Mouse (Mus musculus): ENCODE results near the gene Sct. TPM values are rescaled to one million over a fixed set of nuclear protein-coding genes. Genes with fewer than 3 reads are reported as not detected.
"Not testable (repeated sequence)": the region's sequence is repeated elsewhere in the genome, so short reads cannot be mapped to it uniquely, and the experiment has no call there.

Gene Sct
- polyA plus RNA-seq, 1 experiment from 2014 or later, result 10.5 TPM

- Histone ChIP-seq H3K4me1 (ENCODE audit: control insufficient read depth, insufficient read depth, low read length) (0 out of 2 replicates have a peak, but pooled peaks cover 2% of the 10 kb centered on the region), H3K27me3 (ENCODE audit: control insufficient read depth, insufficient read depth, low read length) (no peaks in the 10 kb centered on the region), H3K36me3 (ENCODE audit: control insufficient read depth, insufficient read depth, low read length) (peaks cover 35% of the 10 kb centered on the region), H3K9ac (replicated peaks; ENCODE audit: low read depth, low read length) (no peak overlapping the region), H3K9me3 (ENCODE audit: control insufficient read depth, low read depth, low read length) (no peaks in the 10 kb centered on the region), H3K27ac (ENCODE audit: low read length) (no peak overlapping the region), H3K4me2 (replicated peaks; ENCODE audit: low read depth, low read length) (peak overlapping the region; percentile 78), H3K4me3 (ENCODE audit: low read depth, low read length) (peak overlapping the region; percentile 53; the same call in 1 of the 2 replicates)
- no peak for ATAC-seq (ENCODE audit: insufficient number of reproducible peaks, insufficient read depth, low FRiP score, low read depth)
- 41% methylated on average over 11 of the region's 11 CpGs for WGBS
These were observed 13.6 kb downstream of the Sct start for GRCm38 (mm10) chr7:141265411-141265738.

DNA sequence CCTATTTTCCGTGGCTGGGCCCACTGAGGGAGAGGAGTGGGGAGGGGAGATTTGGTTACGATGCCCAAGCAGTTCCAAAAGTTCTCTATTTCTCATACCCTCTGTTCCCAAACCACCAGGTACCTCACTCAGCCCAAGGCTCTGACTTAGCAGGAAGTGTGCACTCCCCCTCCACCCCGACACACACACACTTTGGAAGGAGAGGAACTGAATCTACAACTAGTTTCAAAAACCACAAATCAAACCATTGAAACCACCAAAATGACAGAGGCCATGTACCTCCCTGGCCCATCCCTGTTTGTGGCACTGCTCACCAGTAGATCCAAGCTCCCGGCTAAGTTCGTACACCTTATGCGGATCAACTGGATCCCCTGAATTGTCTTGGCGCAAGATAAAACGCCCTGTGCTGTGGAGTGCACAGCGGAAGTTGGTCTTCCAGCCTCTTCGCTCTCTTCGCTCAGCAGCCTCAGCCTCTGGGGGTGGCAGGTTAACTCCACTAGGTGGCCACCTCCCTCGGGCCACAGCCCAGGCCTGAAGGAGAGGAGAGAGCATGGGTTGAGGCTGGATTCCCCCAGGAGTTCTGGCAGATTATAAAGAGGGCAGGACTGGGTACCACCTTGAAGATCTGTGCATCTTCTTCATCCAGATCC lies 14.0 kb downstream of the Sct start:
- no peaks in the 10 kb centered on the region for H3K27me3 ChIP-seq (ENCODE audit: control insufficient read depth, insufficient read depth, low read length)
- peaks cover 40% of the 10 kb centered on the region for H3K36me3 ChIP-seq (ENCODE audit: control insufficient read depth, insufficient read depth, low read length)
- WGBS, result 34% methylated on average over 12 of the region's 12 CpGs
- H3K9ac ChIP-seq (replicated peaks; ENCODE audit: low read depth, low read length), result no peak overlapping the region
- H3K27ac ChIP-seq (ENCODE audit: low read length), result no peak overlapping the region
- H3K4me3 ChIP-seq (ENCODE audit: low read depth, low read length), result no peak overlapping the region
- H3K4me1 ChIP-seq (ENCODE audit: control insufficient read depth, insufficient read depth, low read length), result 0 out of 2 replicates have a peak, but pooled peaks cover 2% of the 10 kb centered on the region
- ATAC-seq (ENCODE audit: insufficient number of reproducible peaks, insufficient read depth, low FRiP score, low read depth), result peak; percentile 24; the same call in 1 of the 2 replicates
- H3K4me2 ChIP-seq (replicated peaks; ENCODE audit: low read depth, low read length), result peak overlapping the region; percentile 78; the same call in 1 of the 2 replicates
- H3K9me3 ChIP-seq (ENCODE audit: control insufficient read depth, low read depth, low read length), result no peaks in the 10 kb centered on the region

- H3K4me3 ChIP-seq (ENCODE audit: low read depth, low read length), result no peak overlapping the region
- no peak overlapping the region for H3K4me2 ChIP-seq (replicated peaks; ENCODE audit: low read depth, low read length)
- no peak overlapping the region for H3K9ac ChIP-seq (replicated peaks; ENCODE audit: low read depth, low read length)
- no peaks in the 10 kb centered on the region for H3K27me3 ChIP-seq (ENCODE audit: control insufficient read depth, insufficient read depth, low read length)
- 0 out of 2 replicates have a peak, but pooled peaks cover 2% of the 10 kb centered on the region for H3K4me1 ChIP-seq (ENCODE audit: control insufficient read depth, insufficient read depth, low read length)
- 71% methylated on average over 11 of the region's 11 CpGs for WGBS
- H3K27ac ChIP-seq (ENCODE audit: low read length), result no peak overlapping the region
- ATAC-seq (ENCODE audit: insufficient number of reproducible peaks, insufficient read depth, low FRiP score, low read depth), result no peak
- no peaks in the 10 kb centered on the region for H3K9me3 ChIP-seq (ENCODE audit: control insufficient read depth, low read depth, low read length)
- H3K36me3 ChIP-seq (ENCODE audit: control insufficient read depth, insufficient read depth, low read length), result peaks cover 46% of the 10 kb centered on the region
These were observed 14.8 kb downstream of the Sct start for GRCm38 (mm10) chr7:141264041-141264700.

GRCm38 (mm10) chr7:141263640-141264039 lies 15.3 kb downstream of the Sct start:
- WGBS, result 90% methylated on average over 13 of the region's 13 CpGs
- Histone ChIP-seq H3K9ac (replicated peaks; ENCODE audit: low read depth, low read length) (no peak overlapping the region), H3K36me3 (ENCODE audit: control insufficient read depth, insufficient read depth, low read length) (peaks cover 52% of the 10 kb centered on the region), H3K4me3 (ENCODE audit: low read depth, low read length) (no peak overlapping the region), H3K9me3 (ENCODE audit: control insufficient read depth, low read depth, low read length) (no peaks in the 10 kb centered on the region), H3K4me2 (replicated peaks; ENCODE audit: low read depth, low read length) (no peak overlapping the region), H3K27ac (ENCODE audit: low read length) (no peak overlapping the region), H3K27me3 (ENCODE audit: control insufficient read depth, insufficient read depth, low read length) (no peaks in the 10 kb centered on the region), H3K4me1 (ENCODE audit: control insufficient read depth, insufficient read depth, low read length) (0 out of 2 replicates have a peak, but pooled peaks cover 2% of the 10 kb centered on the region)
- no peak for ATAC-seq (ENCODE audit: insufficient number of reproducible peaks, insufficient read depth, low FRiP score, low read depth)

GRCm38 (mm10) chr7:141261480-141261879 lies 17.5 kb downstream of the Sct start:
- no peak overlapping the region for H3K9ac ChIP-seq (replicated peaks; ENCODE audit: low read depth, low read length)
- peaks cover 73% of the 10 kb centered on the region for H3K36me3 ChIP-seq (ENCODE audit: control insufficient read depth, insufficient read depth, low read length)
- H3K27me3 ChIP-seq (ENCODE audit: control insufficient read depth, insufficient read depth, low read length), result no peaks in the 10 kb centered on the region
- 0 out of 2 replicates have a peak, but pooled peaks cover 2% of the 10 kb centered on the region for H3K4me1 ChIP-seq (ENCODE audit: control insufficient read depth, insufficient read depth, low read length)
- H3K27ac ChIP-seq (ENCODE audit: low read length), result no peak overlapping the region
- H3K4me2 ChIP-seq (replicated peaks; ENCODE audit: low read depth, low read length), result no peak overlapping the region
- H3K9me3 ChIP-seq (ENCODE audit: control insufficient read depth, low read depth, low read length), result no peaks in the 10 kb centered on the region
- H3K4me3 ChIP-seq (ENCODE audit: low read depth, low read length), result no peak overlapping the region
- no peak for ATAC-seq (ENCODE audit: insufficient number of reproducible peaks, insufficient read depth, low FRiP score, low read depth)
- WGBS, result 85% methylated on average over 3 of the region's 3 CpGs

- WGBS, result 94% methylated on average over 10 of the region's 10 CpGs
These were observed 22.8 kb downstream of the Sct start for GRCm38 (mm10) chr7:141256159-141256558.

GRCm38 (mm10) chr7:141250486-141250885 lies 28.4 kb downstream of the Sct start:
- not testable (repeated sequence) for H3K9me3 ChIP-seq (ENCODE audit: control insufficient read depth, low read depth, low read length); H3K4me1 ChIP-seq (ENCODE audit: control insufficient read depth, insufficient read depth, low read length); ATAC-seq (ENCODE audit: insufficient number of reproducible peaks, insufficient read depth, low FRiP score, low read depth); H3K9ac ChIP-seq (replicated peaks; ENCODE audit: low read depth, low read length); H3K4me3 ChIP-seq (ENCODE audit: low read depth, low read length); H3K4me2 ChIP-seq (replicated peaks; ENCODE audit: low read depth, low read length); H3K27ac ChIP-seq (ENCODE audit: low read length); H3K27me3 ChIP-seq (ENCODE audit: control insufficient read depth, insufficient read depth, low read length)
- 89% methylated on average over 4 of the region's 4 CpGs for WGBS
- peaks cover 76% of the 10 kb centered on the region for H3K36me3 ChIP-seq (ENCODE audit: control insufficient read depth, insufficient read depth, low read length)

More at GRCm38 (mm10) chr7:141256159-141256558, 22.8 kb downstream of the Sct start:
- Histone ChIP-seq H3K9ac (replicated peaks; ENCODE audit: low read depth, low read length) (no peak overlapping the region), H3K4me1 (ENCODE audit: control insufficient read depth, insufficient read depth, low read length) (no peaks in the 10 kb centered on the region), H3K4me3 (ENCODE audit: low read depth, low read length) (no peak overlapping the region), H3K27ac (ENCODE audit: low read length) (no peak overlapping the region), H3K9me3 (ENCODE audit: control insufficient read depth, low read depth, low read length) (no peaks in the 10 kb centered on the region), H3K4me2 (replicated peaks; ENCODE audit: low read depth, low read length) (no peak overlapping the region), H3K27me3 (ENCODE audit: control insufficient read depth, insufficient read depth, low read length) (no peaks in the 10 kb centered on the region), H3K36me3 (ENCODE audit: control insufficient read depth, insufficient read depth, low read length) (peaks cover 86% of the 10 kb centered on the region)
- ATAC-seq (ENCODE audit: insufficient number of reproducible peaks, insufficient read depth, low FRiP score, low read depth), result no peak

GRCm38 (mm10) chr7:141231551-141231950 lies 47.4 kb downstream of the Sct start:
- Histone ChIP-seq H3K9ac (replicated peaks; ENCODE audit: low read depth, low read length) (no peak overlapping the region), H3K4me3 (ENCODE audit: low read depth, low read length) (no peak overlapping the region), H3K27ac (ENCODE audit: low read length) (no peak overlapping the region), H3K4me1 (ENCODE audit: control insufficient read depth, insufficient read depth, low read length) (peaks cover 9% of the 10 kb centered on the region), H3K27me3 (ENCODE audit: control insufficient read depth, insufficient read depth, low read length) (no peaks in the 10 kb centered on the region), H3K9me3 (ENCODE audit: control insufficient read depth, low read depth, low read length) (no peaks in the 10 kb centered on the region), H3K36me3 (ENCODE audit: control insufficient read depth, insufficient read depth, low read length) (peaks cover 43% of the 10 kb centered on the region), H3K4me2 (replicated peaks; ENCODE audit: low read depth, low read length) (no peak overlapping the region)
- WGBS, result 90% methylated on average over 9 of the region's 10 CpGs
- ATAC-seq (ENCODE audit: insufficient number of reproducible peaks, insufficient read depth, low FRiP score, low read depth), result no peak
